Mouse (Mus musculus): ENCODE data around the gene Gpbar1. TPM values are rescaled to one million over a fixed set of nuclear protein-coding genes. Genes with fewer than 3 reads are reported as not detected.

Gene Gpbar1
- total RNA-seq, 2 experiments from 2014 or later: not detected

DNA sequence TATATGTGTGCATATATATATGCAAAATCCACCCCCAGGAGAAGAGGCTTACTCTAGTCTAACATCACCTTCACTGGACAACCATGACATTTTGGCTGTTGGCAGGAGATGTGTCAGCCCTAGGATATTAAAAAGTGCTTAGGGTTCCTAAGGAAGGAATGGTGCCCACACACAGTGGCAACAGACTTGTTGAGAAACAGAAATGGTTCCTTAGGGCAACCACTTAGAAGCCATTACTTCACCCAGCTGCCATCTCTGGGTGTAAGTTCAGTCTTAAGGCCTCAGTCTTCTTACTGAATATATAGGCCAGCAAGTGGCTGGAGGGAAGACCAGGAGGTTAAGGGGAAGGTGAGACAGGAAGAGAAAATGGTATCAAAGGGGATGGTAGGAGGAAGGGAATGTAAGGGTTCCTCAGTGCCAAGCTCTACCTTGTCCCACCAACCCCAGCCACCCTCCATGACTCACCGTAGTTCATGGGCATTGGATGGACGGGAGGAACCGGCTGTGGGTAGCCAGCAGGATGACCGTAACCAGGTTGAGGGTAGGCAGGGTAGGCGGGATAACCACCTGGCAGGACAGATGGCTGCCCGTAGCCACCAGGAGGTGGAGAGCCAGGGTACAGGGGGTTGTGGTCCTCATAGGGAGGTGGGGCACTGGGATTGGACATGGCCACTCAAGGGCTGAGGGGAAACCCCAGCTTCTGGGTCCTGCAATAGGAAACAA lies 16.5 kb downstream of the Gpbar1 start:
- no peak for DNase-seq (ENCODE audit: low spot score in 2 of 2)

DNA sequence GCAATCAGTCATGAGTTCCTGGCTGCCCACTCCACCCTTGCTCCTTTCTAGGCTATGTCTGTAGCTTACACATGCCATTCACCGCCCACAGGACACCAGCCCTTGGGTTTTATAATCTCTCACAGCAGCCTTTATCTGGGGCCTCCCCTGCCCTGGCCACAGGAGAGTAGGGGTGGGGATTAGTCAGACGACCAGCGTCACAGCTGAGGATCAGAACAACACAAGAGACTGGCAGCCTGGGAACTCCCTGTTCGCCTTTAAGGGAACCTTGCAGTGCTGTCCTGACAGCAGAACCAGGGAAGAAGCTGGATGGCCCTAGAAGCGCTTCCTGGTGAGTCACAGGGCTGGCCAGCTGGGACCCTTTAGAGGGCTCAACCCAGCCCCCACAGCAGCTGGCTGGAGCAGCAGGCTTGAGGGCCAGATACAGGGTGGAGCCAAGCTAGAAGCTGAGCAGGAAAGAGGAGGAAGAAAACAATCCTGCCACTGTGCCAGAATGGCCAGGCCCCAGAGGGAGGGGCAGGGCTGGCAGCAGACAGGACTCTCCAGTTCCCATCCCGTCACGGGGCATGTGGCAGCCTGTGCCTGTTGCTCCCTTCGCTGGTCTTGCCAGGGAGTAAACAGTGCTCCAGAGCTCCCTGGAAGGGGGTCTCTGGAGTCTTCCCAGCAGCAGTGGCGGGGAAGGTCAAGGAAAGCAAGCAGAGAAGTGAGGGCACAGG lies 17.3 kb downstream of the Gpbar1 start:
- DNase-seq (ENCODE audit: low spot score in 2 of 2): peak; percentile 80 to 90

DNA sequence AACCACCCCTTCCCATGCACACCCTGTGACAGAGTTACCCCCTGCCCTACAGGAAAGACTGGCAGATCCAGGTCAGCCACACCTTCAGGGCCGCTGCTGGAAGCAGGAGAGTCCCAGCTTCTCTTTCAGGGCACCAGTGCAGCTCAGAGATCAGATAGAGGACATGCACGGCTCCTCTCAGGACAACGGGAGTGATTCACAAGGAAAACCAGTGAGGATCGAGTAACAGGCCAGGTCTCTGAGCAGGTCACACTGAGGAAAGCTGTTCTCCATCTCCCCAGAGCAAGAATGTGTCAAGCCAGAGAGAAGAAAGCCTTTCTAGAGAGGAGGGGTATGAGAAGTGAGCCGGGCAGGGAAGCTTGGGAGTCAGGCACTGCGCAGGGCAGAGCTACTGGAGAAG lies 18.1 kb downstream of the Gpbar1 start:
- no peak for DNase-seq (ENCODE audit: low spot score in 2 of 2)

DNA sequence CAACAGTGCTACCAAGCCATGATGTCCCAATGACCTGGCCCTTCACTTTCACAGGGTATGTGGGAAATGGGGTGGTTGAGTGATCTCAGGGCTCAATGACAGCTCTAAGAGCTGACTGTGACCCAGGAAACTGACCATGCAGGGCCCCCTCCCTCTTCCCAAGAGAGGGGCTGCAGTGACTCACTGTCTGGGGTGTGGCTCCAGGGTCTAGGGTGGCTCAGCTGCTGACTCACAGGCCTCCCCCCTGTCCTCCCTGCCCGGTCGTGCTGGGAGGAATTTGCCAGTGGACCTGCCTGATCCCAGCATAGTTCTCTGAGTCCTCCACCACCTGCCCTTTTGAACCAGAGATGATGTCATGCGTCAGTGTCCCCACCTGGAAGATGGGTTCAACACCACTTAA lies 18.9 kb downstream of the Gpbar1 start:
- no peak for DNase-seq (ENCODE audit: low spot score in 2 of 2)

DNA sequence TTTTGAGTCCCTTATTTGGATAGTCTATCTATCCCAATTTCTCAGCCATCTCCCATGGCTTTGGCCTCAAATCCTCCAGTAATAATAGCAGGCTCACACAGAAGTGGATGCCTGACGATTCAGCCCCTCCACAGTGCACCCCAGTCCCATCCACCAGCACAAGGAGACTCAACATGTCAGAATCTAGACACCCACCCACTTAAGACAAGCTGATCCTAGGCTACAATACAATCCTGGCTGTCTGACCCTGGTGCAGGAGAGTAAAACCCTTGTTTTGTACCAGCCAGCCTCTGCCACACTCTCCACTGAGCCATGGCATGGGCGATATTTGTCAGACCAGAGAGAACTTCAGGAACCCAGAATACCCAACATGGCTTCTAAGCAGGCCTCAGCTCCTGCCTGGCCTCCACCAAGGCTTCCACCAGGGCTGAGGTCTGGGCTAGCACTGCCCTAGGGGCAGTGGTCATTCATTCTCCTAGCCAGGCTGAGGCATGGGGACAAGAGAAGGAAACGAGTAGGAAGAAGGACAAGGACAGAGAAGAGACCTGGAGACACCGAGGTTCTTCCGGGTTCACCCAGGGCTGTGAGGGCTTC lies 19.9 kb downstream of the Gpbar1 start:
- no peak for DNase-seq (ENCODE audit: low spot score in 2 of 2)

DNA sequence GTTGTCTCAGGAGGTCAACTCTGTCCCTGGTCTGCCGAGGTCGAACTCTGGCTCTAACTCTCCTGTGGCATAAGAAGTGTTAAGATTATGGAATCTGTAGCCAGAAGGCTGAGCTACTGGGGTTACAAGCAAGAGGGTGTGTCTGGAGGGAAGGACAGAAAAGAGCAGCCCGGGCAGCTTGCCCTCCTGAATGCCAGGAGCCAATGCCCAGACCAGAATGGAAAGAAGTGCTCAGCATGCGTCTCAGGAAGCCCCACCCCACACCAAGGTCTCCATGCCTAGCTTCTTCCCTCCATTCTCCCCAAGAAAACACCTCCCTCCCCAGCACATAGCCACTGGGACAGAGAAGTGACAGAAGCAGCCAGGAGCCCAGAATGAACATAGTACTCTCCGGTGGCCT lies 20.6 kb downstream of the Gpbar1 start:
- no peak for DNase-seq (ENCODE audit: low spot score in 2 of 2)

DNA sequence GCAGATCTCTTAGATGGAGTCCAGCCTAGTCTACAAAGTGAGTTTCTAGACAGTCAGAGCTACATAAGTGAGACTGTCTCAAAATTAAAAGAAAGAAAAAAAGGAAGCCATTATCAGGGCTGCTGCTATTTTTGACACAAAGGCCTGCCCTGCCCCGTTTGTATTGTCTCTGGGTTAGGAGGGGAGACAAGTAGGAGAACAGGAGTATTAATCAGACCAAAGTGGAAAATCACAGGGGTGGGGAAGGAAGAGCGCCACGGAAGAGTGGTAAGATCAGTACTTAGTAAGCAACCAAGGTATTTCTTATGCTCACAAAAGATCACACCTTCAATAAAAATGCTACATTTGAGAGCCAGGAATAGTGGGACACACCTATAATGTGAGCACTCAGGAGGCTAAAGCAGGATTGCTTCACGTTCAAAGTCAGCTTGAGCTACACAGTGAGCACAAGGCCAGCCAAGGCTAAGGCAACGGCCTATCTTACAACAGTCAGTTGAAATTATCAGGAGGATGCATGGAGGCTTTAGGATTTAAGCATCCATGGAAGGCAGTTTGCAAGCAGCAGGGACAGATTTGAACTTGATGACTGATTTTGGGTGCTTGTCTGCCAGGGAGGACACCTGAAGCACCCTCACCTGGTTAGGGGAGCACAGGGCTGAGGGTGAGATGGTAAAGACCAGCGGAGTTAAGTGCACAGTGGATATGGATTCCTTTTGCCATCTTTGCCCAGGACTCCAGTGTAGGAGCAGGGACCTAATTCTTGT lies 22.2 kb downstream of the Gpbar1 start:
- DNase-seq (ENCODE audit: low spot score in 2 of 2): no peak

DNA sequence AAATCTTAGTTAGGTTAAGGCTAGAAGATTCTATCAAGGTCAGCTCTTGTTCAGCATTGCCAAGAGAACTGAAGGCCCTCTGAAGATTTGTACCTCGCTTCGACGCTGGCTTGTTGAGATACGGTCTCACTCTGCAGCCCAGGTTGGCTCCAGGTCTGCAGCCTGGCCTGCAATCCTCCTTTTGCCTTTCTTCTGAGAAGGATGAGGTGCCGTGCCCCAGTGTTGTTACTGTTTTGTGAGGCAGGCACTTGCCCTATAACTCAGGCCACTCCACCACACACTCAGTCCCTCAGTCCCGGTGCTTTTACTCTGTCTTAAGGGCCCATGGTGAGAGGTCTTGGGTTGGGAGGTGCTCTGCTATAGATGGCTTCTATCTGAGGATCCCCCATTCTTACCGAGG lies 23.9 kb downstream of the Gpbar1 start:
- no peak for DNase-seq (ENCODE audit: low spot score in 2 of 2)

DNA sequence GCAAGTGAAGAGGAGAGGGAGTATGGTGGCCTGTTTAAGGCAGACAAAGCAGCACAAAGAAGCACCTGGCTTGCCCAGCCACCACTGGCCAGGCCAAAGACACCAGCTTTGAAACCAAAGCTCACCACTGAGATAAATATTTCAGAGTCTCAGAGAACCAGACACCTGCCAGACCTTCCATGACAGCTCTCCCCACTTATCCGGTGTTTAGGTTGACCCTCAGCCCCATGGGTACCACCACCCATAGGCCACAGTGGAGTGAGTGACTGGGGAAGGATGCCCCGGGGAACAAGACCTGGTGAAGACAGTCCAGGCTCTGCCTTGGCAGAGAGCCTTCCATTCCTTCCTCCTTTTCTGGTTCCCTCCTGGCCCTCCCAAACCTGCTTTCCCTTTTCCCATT lies 24.5 kb downstream of the Gpbar1 start:
- DNase-seq (ENCODE audit: low spot score in 2 of 2): no peak

DNA sequence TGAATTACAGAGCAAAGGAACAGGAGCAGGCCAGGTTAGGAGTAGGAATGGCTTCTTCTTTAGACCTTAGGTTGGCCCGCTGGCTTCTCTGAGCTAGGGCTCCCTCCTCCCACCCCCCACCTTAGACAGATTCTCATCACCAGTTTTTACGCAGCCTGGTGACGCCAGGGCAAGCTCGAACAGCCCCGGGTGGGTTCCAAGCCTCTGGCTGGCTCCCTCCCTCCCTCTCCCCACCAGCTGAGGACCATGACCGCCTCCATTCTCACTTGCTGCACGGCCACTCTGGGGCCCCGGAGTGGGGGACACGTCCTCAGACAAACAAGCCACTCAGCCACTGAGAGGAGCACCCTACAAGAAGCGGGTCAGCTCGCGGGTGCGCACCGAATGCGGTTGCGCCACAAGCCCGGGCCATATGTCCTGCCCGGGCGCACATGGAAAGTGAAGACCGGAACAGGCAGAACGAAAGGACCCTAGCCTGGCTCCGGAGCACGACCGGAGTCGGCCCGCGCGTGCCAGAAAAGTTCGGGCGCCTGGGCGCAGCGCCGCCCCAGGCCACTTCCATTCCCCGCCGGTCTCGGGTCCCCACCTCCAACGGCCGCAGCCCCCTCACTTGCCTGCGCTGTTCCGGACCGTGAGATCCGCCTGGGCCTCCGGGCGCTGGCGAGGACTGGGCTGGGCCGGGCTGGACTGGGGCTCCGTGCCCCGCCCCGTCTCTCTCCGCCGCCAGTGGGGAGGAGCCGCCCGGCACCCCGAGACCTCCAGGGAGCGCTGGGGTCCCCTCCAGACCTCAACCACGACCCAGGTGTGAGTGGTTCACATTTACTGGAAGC lies 25.4 kb downstream of the Gpbar1 start:
- DNase-seq (ENCODE audit: low spot score in 2 of 2): peak in 1 of 2 experiments; percentile 44

DNA sequence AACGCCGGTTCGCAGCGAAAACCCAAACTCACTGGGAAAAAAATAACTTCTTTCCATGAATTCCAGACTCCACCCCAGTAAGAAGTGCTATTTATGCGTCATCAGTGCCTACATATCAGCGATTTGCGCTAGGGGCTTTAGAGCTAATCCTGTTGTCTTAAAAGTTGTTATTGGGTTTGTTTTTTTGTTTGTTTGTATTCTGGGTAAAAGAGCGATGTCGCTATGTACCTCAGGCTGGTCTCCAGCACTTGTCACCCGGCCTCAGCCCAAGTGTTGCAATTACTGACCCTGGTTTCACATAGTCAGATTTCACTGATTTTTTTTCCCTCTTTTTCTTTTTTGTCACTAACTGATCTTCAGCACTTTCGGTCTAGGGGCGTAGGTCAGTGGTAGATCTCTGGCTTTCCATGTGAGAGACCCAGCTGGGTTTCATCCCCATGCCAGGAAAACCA lies 26.0 kb downstream of the Gpbar1 start:
- DNase-seq (ENCODE audit: low spot score in 2 of 2): no peak

DNA sequence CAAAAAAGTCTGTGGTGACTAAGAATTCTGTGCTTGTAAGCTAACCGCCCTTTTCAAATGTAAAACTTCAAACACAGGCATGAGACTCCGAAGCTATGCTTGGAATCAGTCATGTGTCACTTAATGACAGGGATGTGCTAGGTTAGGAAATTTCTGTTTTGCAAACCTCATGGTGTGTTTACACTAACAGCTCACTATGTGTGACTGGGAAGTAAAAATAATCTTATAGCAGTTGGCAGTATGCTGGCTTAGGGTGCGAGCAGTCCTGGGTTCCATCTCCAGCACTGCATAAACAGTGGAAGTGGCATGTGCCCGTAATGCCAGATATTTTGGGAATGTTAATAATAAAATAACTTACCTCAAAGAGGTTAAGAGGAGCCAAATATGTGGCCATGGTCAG lies 26.6 kb downstream of the Gpbar1 start:
- no peak for DNase-seq (ENCODE audit: low spot score in 2 of 2)

DNA sequence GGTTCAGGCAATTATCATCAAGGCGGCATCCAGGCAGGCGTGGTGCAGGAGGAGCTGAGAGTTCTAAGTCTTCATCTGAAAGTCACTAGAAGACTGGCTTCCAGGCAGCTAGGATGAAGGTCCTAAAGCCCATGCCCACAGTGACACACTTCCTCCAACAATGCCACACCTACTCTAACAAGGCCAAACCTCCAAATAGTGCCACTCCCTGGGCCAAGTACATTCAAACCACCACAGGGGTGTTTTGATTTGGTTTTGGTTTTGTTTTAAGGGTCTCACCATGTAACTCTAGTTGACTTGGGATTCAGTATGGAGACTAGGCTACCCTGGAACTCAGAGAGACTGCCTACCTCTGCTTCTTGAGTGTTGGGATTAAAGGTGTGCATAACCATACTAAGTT lies 27.2 kb downstream of the Gpbar1 start, which contains the start of gene Tmbim1:
Tmbim1 (minus strand) TSS at position 101 of the 400 bp plus-strand sequence.
- DNase-seq (ENCODE audit: low spot score in 2 of 2): no peak

DNA sequence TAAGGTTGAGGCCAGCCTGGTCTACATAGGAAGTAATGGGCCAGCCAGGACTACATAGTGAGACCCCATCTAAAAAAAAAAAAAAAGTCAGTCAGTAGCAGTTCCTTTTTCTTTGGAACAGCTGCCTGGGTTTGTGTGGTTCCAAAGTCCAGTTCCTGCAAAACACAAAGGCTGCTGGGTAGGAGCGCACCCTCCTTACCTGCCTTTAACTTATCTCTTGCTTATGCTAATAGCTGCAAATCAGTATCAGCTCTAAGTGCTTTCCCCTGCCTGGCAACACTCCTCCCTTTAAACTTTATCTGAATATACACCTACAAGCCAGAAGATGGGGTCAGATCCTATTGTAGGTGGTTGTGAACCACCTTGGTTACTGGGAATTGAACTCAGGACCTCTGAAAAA lies 28.8 kb downstream of the Gpbar1 start:
- no peak for DNase-seq (ENCODE audit: low spot score in 2 of 2)

DNA sequence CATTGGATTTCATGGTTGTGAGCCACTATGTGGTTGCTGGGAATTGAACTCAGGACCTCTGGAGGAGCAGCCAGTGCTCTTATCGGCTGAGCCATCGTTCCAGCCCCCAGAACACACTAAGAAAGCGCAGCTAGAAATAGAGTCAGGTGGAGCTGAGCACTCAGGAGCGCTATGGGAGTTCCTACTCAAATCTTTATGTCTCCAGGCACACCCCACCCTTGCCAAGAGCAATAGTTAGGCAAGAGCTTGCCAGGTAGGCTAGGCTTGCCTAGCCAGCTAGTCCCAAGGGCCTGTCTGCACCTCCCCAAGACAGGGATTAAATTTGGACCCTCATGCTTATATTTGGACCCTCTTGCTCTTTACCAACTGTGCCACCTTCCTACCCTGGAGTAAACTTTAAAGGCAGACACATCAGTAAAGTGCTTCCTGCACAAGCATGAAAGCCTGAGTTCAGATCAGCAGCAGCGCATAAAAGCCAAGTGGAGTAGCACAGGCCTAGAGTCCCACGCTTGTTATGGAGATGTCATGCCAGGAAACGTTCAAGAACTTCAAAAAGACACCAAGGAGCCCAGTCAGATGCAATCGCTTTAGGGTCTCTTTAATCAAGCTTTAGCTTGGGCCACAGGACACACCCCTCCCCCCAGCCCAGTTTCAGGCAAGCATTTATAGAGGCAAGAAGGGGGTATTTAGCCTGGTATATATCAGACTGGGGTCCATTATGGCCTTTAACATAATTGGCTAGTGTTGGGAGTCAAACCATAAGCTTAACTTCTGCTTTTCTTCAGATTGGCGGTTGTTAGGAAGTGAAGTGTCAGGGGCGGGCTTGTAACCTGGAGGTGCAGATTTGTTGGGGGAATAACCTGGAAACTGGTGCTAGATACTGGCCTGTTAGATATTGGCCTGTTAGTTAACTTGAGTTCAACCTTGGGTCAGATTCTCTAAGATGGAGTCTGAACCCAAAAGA lies 29.9 kb downstream of the Gpbar1 start:
- DNase-seq (ENCODE audit: low spot score in 2 of 2): no peak

DNA sequence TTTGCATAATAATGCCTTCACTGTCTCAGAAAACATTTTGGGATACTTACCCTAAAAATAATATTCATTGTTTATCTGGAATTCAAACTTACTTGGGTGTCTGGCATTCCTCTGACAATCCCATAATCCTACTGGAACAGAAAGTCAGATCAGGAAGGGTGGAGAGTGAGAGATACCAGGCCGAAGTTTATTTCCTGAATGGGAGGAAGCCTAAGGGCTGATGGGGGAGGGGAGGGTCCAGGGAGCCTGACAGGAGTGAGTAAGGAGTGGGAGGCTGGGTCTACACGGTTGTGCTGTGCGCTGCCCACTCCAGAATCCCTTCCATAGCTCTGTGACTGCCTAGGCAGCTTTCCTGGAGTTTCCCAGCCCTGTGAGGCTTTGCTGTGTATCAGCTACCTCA lies 31.4 kb downstream of the Gpbar1 start:
- no peak for DNase-seq (ENCODE audit: low spot score in 2 of 2)

DNA sequence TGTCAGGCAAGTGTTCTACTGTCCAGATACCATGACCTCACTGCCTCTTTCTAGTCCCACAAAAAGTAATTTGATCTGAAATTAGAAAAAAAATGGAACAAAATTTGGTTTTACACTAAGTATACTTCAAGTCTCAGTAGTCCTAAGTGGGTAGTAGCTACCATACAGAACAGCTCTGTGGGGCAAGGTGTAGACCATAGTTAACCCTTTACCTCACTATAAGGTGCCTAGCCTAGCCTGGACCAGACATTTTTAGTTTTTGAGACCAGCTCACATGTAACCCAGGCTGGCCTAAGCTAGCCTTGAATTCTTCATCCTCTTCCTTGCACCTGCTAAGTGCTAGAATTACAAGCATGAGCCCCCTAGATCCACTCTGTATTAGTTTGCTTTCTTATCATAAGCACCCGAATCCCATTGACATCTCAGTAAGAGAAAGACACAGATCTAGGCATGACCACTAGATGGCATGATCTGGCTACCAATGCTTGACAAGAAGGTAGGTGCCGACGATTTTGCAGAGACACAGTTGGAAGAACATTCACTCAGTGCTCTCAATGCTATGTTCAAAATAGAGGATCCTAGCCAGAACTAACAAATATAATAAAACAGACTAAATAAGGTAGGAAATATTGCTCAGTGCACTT lies 34.8 kb downstream of the Gpbar1 start:
- DNase-seq (ENCODE audit: low spot score in 2 of 2): peak; percentile 57 to 92

DNA sequence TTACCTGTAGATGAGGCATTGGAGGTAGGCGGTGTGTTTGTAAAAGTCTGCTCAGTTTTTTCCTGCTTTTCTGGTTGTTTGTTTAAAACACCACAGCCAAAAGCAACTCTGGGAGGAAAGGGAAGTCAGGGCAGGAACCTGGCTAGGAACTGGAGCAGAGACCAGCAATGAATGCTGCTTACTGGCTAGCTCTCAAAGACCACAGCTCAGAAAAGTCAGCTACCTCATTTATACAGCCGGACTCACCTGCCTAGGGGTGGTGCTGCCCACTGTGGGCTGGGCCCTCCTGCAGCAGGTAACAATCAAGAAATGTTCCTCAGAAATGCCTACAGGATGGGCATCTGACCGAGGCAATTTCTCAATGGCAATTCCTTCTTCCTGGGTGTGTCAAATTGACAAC lies 36.4 kb downstream of the Gpbar1 start:
- no peak for DNase-seq (ENCODE audit: low spot score in 2 of 2)

Data from layer of hippocampus, adult 18-20 months (tissue).